Mouse (Mus musculus): ENCODE measurements at regions not wholly inside any gene's neighbourhood (a gene's known extent, or its start where the extent isn't known, plus 50 kb on each side); places are given as distances from the start of the nearest gene placed in this dataset.

DNA sequence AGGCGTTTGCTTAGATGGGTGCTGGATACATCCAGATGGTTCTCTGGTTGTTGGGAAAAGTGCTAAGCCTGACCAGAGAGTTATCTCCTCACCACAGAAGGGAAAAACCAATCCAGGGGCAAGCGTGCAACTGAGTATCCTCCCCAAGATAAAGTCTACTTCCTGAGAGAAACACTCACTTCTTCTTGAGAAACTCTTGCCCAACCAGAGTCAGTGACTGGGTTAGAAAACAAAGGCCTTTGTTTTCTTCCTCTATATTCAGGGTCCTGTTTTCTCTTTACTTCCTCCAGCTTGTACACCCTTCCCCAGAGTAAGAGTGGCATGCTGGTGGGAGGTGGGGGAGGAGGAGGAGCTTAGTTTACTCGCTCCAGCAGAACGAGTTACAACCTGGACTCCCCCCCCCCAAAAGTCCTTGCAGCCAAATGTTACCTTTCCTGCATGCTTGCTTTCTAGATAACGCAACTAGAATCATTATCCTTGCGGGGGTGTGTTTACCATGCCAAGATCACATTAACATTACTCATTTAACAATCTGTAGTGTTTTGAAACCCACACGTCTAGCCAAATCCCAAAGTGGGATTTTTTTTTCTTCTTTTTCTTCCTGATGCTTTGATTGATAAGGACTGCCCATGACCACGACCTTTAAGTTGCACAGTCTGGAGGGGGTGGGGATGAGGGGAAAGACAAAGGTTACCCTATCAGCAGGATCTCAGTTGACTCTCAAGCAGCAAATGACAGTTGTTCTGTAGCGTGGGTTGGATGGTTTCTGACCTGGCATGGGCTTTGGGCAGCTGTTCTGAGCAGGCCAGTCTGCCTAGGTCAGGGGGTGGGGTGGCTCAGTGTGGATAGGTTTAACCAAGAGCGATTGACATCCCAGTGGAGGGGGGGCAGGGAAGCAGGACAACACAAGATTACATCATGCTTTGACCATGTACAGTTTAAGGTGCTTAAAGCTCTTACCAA is 147.4 kb upstream of the Ado start:
- no peak for TF ChIP-seq CTCF (IDR thresholded peaks at IDR 0.05; ENCODE audit: extremely low read depth, insufficient read depth, insufficient read length, insufficient replicate concordance)
- TF ChIP-seq POLR2A (IDR thresholded peaks at IDR 0.05; ENCODE audit: low read depth, low read length) = no peak

All from spleen, adult 2 months (tissue).